Mouse (Mus musculus): ENCODE measurements around the gene Myo18a.
A peak's percentile ranks its signal among the peaks of the same experiment; 100 is the strongest.

The Myo18a gene

GRCm38 (mm10) chr11:77840523-77841245 lies 77.6 kb downstream of the Myo18a start:
- DNase-seq, result no peak

- DNase-seq, result no peak
Measured at GRCm38 (mm10) chr11:77843068-77843905, 80.2 kb downstream of the Myo18a start.

DNA sequence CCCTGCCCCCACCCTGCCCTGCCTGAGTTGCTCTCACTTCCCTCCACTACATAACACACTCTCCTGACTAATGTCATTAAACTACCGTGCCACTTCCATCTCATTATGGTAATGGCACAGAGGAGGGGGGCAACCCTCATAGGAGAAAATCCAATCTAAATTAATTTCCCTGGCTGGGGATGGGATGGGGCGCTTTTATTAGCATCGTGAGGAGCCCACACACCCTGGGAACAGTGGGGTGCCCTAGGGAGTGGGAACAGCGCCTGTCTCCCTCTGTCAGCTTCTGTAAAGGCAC lies 80.8 kb downstream of the Myo18a start:
- no peak for DNase-seq

GRCm38 (mm10) chr11:77847599-77848128 lies 84.6 kb downstream of the Myo18a start:
- DNase-seq, result no peak

- no peak for DNase-seq
Measured at GRCm38 (mm10) chr11:77848131-77848530, 85.1 kb downstream of the Myo18a start.

DNA sequence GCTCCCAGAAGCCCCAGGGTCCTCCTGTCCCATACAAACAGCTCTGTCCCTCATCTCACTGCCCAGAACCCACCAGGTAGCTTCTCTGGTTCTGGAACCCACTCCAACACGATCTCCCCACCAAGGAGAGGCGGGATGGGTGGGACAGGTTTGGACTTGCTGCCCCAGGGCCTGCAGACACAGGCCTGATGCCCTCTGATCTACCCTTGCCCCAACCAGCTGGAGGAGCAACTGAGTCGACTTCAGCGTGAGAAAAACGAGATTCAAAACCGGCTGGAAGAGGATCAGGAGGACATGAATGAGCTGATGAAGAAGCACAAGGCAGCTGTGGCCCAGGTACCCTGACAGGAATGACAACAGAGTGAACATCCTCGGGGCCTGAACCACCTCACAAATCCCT lies 86.1 kb downstream of the Myo18a start:
- no peak for DNase-seq

DNA sequence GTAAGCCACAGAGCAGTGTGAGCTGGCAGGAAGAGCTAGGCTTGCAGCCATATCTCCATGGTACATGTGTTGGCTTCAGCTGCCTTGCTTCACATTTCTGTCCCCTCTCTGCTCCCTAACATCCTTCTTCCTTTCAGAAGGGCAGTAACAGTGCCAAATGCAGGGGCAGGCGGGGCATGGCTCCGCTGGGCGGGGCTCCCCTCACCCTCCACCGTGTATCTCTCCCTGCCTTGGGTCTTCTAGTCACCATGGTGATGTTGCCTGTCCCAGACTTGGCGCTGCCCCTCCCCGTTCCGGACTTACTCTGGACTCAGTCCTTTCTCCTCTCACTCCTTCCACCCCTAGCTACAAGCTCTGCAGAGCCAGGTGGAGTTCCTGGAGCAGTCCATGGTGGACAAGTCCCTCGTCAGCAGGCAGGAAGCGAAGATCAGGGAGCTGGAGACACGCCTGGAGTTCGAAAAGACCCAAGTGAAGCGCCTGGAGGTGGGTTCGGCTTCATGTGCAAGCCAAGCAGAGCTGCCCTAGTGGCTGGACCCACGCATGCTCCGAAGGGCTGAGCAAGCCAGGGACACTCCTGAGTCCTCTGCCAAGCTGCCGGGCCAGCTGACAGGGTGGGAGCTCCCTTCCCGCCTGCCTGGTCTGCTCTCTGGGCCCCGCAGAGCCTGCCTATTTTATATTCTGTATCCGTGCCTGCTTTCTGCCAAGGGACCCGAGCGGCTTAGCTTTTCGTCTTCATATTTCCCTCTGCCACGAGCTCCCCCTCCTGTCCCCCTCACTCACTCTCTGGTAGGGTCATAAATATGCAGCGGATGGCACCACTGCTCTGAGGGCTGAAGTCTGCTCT lies 87.6 kb downstream of the Myo18a start:
- peak; percentile 67 for DNase-seq

DNA sequence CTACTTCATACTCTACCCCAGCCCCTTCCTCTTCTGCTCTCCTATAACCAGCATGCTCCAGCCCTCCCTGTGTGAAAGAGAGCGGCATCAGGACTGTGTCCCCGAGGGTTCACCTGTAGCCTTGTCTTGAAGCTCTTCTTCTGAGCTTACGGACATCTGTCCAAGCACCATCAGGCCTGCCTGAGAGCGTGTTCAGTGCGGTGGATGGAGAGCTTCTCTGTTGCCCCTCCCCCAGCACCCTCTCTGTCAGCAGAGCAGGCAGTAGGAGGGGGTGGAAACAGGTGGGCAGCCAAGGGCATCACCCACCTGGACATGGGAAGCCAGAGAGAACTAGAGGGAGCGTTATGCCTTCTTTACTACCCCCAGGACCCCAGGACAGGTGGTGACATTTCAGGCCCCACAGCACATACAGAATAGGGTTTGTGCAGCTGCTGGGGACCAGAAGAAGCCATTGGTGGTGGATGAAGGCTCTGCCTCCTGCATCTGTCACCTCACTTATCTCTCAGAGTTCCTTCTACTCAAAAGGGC lies 88.5 kb downstream of the Myo18a start:
- no peak for DNase-seq

GRCm38 (mm10) chr11:77852195-77852594 lies 89.1 kb downstream of the Myo18a start:
- DNase-seq, result no peak

GRCm38 (mm10) chr11:77852941-77853668 lies 90.1 kb downstream of the Myo18a start:
- DNase-seq, result no peak

- DNase-seq, result no peak
Measured at GRCm38 (mm10) chr11:77854641-77855040, 91.6 kb downstream of the Myo18a start.

- DNase-seq, result no peak
Measured at GRCm38 (mm10) chr11:77855396-77855795, 92.3 kb downstream of the Myo18a start.

- no peak for DNase-seq
Measured at GRCm38 (mm10) chr11:77857089-77857488, 94.0 kb downstream of the Myo18a start.

DNA sequence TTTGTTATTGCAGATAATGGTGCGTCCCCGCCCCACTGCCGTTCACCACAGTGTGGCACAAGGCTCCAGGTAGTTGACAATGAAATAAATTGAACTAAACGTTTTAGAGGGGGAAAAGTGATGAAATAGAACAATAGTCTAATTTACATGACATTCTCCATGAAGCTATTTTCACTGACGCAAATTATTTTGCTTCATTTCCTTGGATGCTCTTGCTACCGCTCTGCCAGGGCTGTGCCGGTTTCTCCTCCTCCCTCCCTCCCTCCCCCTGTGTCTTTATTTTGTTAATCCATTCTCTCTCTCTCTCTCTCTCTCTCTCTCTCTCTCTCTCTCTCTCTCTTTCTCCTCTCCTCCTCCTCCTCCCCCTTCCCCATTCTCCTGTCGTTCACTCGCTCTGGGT lies 95.5 kb downstream of the Myo18a start:
- no peak for DNase-seq

DNA sequence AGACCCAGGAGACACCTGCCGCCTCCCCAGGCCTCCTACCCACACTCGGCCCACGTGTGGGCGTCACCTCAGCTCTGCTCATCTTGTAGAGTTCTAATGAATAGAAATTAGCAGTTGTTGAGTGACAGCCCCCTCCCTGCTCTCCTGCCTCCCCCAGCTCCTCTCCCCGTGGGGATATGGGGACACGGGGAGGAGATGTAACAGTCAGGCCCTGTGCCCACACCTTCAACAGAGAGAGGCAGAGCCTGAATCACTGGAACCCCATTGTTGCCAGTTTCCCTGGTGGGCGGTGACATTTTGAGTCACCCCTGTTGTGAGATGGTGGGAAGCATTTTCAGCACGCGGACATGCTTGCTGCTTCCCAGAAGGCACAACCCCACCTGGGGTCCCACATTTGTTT lies 97.9 kb downstream of the Myo18a start:
- no peak for DNase-seq

GRCm38 (mm10) chr11:77862887-77863286 lies 99.8 kb downstream of the Myo18a start:
- DNase-seq, result no peak

DNA sequence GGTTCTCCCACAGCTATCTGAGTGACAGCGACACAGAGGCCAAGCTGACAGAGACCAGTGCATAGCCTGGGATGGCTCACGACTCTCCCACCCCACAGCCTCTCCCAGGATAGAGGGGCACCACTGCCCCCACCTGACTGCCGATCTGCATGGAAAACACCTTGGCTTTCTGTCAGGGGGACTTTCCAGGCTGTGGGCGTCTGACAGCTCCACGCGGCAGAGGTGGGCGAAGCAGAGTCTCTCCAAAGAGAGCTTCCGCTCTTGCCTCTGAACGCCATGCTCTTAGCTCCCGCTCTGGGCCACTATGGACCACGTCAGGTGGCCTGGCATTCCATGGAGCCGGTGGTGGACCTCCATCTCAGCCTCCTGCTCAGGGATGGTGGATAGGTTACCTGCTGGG lies 101.7 kb downstream of the Myo18a start:
- no peak for DNase-seq

GRCm38 (mm10) chr11:77867419-77868083 lies 104.5 kb downstream of the Myo18a start:
- DNase-seq, result no peak

- DNase-seq, result peak; percentile 78
Measured at GRCm38 (mm10) chr11:77871436-77871835, 108.4 kb downstream of the Myo18a start.

DNA sequence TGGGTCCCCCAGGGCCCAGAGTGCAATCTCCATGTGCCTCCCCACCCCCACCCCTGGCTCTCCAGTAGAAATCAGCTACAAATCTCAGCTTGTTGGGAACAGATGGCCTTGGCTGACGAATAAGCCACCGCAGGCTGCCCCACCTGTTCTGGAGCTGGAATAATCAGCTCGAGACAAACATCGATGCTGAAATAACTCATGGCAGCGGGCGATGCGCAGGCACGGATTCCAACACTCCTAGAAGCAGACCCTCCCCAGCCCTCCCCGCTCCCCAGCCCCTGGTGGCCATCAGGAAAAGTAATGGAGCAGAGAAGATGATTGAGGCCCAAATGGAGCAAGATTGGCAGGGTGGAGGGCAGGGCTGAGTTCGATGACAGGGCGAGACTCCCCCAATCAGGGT lies 109.2 kb downstream of the Myo18a start:
- DNase-seq, result peak; percentile 75

GRCm38 (mm10) chr11:77872685-77873084 lies 109.6 kb downstream of the Myo18a start:
- no peak for DNase-seq

GRCm38 (mm10) chr11:77873116-77873515 lies 110.1 kb downstream of the Myo18a start:
- DNase-seq, result no peak

All from right cerebral cortex, postnatal 25 days (tissue).